Mouse (Mus musculus): ENCODE data around the gene Elac2.
A peak's percentile ranks its signal among the peaks of the same experiment; 100 is the strongest.

Elac2 gene

DNA sequence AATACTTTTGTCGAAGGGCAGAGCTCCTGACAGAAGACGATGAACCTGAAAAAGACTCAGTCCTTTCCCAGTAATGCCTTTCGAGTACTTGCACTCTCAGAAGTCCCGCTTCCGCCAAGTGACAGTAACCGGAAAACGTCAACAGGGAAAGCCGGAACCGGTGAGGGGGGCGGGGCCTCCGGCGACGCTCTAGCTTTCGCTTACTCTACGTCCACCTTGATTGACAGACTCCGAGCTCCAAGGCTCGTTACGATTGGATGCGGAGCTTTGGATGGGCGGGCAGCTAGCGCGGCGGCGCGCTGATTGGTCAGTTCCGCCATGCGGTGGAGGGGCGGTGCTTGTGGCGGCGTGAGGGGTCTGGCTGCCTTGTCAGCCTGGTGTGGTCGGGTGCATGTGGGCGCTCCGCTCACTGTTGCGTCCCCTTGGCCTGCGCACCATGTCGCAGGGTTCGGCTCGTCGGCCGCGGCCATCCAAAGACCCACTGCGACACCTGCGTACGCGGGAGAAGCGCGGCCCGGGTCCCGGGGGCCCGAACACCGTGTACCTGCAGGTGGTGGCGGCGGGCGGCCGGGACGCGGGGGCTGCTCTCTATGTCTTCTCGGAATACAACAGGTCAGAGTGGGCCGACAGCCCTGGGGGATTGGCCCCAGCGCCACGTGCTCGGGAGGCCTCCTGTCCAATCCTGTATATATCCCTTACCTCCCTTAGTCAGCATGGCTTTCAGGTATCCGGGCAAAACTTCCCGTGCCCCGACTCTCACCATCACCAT lies at the start of gene Elac2:
TSS of gene Elac2 (plus strand) at position 319 of the 769 bp plus-strand sequence.
- peak; percentile 98 for DNase-seq (ENCODE audit: low spot score)

DNA sequence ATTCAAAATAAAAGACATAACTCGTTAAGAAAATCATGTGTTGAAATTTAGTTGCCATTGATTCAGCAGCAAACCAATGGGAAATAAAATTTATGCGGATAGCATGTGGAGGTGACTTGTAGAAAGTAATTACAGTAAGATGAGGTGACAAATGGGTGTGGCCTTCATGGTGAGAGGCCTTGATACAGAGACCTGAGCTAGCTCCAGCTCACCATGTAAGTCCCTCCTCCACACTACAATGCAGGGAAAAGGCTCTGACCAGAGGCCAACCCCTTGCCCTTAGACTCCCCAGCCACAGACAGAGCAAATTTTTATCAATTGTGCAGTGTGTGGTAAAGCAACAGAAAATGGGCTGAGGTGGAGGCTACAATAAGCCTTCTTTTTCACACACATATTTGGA lies 49.7 kb upstream of the Elac2 start:
- DNase-seq (ENCODE audit: low spot score), result no peak

DNA sequence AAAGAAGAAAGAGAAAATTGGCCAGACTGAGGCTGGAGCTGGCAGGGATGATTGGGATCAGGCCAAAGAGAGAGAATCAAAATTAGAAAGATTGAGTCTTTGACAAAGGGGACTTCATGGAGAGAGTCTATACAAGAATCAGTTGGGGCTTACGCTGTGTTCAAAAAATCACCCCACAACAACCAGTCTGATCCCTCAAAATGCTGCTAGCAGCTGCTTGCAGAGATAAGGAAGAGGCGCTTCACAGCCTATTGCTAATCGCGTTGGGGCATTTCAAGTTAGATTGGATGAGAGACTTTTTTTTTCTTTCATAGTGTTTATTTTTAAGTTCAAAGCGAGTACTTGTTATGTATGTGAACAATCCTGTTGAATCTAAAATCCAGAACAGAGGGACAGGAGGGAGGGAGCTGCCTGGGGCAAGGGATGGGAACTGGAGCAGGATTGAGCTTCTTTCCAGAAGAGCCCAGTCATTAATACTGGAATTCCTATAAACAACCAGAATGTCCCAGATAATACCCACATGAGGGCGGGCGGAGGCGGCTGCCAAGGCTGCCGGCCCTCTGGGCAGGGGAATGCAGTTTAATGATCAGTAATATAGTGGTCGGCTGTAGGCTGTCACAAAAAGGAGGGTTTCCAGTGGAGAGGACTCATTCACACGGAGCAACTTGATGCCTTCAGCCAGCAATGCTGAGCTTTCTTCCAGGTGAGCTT lies 47.6 kb upstream of the Elac2 start:
- no peak for DNase-seq (ENCODE audit: low spot score)

DNA sequence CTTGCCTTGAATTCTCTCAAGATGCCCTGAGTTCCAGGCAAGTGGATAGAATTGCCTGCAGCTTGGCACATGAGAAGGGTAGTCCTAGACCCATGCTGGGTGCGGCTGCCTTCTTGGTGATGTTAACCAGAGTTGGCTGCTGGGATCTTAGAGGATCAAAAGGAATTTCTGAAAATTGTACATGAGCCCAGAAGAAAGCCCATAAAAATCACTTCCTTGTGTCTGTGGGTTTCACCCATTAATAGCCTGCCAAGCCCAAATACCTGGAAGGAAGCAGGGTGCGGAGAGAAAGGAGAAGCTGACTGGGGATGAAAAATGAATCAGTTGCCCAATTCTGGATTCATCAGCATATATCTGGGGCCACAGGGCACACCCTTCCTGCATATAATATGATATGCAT lies 41.6 kb upstream of the Elac2 start:
- no peak for DNase-seq (ENCODE audit: low spot score)

DNA sequence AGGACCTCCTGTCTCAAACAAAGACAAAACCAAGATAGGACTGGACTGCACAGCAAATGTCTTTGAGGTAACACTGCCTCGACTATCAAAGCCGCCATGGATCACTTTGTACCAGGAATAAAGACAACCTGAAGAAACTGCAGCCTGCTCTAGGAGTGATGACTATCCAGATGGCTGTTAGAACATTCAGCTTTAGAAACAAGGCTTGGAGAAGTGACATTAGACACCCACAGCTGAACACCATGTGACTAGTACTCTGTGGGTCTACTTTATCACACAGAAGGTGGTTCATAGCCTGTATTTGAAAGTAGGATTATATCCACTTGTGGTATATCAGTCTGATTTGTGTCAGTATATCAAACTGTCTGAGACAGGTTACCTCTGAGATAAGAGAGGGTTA lies 37.6 kb upstream of the Elac2 start:
- no peak for DNase-seq (ENCODE audit: low spot score)

DNA sequence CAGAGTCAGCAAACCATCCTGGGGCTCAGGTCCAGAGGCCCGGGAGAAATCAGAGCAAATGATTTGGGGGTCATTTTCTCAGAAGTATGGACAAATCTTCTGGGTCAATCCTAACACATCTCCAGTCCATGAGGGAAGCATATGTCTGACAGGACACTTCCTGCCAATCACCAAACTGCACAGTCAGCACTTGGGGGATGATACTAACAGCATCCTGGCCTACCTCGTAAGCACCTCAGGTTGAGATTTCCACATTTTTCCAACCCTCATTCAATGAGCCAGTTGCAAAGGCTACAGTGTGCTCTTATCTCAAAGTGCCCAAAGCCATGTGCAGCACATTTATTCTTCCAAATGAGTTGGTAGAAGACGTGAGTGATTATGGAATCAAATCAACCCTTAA lies 29.1 kb upstream of the Elac2 start:
- DNase-seq (ENCODE audit: low spot score), result no peak

DNA sequence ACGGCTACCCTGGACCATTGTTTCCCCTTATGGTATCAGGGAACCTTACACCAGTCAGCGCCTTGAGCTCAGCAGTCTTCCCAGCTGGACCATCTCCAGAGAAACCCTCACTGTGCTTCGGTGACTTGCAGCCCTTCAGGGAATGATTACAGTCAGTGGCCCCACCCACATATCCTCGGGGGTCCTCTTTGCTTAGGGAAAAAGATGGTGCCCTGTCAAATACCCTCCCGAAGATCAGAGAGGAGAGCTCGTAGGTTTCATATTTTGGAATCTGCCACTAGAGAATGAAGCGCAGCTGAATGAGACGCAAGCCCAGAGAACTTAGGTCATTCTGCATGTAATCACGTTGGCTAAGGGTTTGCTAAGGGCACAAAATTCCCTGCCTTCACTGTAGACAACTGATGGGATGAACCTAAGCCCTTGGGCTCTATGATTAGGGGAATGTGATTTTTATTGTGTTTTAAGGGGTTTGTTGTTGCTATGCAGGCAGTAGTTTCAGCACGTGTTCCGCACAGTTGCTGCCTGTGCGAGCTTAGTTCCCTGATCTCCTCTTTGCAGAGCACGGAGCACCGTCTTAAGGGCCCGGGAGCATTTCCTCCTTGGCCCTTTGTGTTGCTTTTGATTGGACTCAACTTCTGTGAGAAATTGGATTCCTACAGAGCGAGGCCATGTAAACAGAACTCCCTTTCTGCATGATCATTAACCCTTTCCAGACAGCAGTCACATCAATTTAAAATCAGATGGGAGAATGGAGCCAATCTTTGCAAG lies 21.7 kb upstream of the Elac2 start:
- DNase-seq (ENCODE audit: low spot score), result no peak

DNA sequence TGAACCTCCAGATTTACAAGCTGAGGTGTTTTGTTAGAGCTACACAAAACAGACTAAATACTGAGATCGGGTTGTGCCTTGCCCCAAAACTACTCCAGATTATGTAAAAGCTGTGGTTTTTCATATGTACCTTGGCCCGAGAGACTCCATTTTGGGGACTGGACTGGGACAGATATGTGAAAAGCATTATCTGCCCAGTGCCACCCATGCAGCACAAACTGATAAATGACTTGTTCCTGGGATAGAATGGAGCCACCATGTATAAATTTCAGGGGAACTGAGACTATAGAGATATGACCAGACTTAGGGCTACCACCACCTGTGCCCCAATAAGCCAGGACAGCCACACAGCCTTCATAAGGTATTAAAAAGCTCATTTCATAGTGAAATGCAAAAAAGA lies 16.2 kb upstream of the Elac2 start:
- no peak for DNase-seq (ENCODE audit: low spot score)

DNA sequence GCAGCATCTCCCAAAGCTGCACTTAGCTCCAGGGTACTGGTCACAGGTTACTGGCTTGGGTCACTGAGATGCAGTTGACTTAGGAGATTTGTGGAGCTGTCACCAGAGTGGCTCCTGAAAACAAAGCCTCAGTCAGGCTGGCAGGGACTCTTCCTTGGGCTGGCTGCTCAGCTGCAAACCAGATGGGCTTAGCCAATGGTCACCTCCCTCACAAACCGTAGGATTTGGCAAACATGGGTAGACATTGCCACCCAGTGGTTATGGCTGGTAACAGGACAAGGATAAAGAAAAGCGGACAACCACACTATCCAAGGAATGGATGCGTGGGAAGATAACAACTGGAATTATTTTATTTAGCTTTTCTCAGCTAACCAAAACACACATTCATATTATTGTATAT lies 10.3 kb upstream of the Elac2 start:
- peak; percentile 86 for DNase-seq (ENCODE audit: low spot score)

DNA sequence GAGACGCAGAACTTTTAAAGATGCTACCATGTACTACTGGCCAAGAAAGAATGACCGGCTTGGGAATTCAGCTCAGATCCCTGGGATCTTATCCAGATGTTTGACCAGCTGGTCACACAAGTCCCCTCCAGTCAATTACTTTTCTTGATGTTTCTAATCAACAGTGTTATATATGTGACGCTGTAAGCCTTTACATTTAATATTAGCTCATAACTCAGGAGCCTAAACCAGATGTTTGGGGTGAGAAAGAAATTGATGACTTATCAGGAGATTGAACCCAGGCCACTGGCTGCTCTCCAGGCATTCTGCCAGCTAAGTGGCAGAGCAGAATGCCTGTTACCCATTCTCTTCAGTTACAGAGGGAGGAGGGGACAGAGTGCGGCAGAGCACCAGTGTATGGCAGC lies 9.9 kb upstream of the Elac2 start:
- peak; percentile 83 for DNase-seq (ENCODE audit: low spot score)

DNA sequence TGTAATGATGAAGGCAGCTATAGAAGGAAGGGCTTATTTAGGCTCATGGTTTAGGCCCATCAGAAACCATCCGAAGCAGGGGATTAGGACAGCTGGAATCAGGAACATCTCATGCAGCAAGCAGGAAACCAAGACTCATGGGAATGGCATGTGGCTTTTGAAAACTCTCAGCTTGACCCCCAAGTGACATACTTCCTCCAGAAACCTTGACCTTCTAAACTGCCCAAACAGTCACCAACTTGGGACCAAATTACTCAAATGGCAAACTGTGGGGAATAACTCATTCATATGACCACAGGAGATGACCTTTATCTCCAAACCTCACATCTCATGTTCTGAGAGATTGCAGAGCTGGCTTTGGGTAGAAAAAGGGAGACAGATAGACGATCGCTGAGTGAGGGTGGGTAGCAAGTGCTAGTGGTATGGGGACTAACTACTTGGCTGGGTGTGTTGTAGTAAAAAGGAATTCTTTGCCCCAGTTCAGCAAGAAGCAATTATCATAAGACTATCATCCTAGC lies 7.3 kb upstream of the Elac2 start:
- no peak for DNase-seq (ENCODE audit: low spot score)

DNA sequence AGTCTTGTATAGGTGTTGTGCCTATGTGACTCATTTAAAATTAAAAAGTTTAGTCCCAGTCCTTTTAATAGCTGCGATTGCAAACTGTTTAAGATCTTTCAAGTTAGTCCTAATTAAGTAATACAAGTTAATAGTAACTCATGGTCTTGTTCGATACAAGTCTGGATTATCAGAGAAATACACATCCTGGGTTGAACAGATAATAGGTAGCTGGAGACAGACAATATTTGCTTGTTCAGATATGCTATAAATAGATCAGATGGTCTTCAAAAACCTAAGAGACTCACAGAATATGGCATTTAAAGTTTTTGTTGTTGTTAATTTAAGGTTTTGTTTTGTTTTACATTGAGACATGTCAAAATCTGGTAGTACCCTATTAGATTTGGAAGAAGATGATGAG lies 6.4 kb upstream of the Elac2 start:
- no peak for DNase-seq (ENCODE audit: low spot score)

DNA sequence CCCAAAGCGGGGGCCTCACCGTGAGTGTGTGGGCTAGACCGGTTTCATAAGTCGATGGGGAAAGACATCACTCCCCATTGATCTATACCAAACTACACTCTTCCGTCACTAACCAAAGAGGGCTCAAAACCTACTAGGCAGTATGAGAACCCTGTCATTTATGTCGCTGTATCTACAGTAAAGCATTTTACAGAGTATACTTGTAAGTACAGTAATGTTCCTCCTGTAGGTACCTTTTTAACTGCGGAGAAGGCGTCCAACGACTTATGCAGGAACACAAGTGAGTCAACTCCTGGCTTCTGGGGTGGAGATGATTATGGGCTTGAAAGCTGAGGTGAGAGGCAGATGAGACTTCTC lies 629 bp downstream of the Elac2 start:
- peak; percentile 10 for DNase-seq (ENCODE audit: low spot score)

DNA sequence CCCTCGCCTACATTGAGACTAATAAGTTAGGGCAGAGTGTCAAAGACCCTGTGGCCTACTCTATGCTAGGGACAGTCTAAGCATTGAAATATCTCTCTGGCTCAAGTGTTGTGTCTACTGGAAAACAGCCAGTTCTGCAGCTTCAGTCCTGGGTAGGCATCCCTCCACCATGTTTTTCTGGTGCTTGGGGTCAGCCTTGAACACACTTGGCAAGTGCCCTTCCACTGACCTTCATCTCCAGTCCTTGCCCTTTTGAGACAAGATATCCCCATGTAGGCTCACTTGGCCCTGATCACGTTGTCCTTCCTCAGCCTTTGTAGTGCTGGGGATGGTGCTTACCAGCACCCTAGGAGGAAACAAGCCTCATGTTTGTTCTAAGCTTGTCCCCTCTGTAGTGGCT lies 9.7 kb downstream of the Elac2 start:
- DNase-seq (ENCODE audit: low spot score), result no peak

DNA sequence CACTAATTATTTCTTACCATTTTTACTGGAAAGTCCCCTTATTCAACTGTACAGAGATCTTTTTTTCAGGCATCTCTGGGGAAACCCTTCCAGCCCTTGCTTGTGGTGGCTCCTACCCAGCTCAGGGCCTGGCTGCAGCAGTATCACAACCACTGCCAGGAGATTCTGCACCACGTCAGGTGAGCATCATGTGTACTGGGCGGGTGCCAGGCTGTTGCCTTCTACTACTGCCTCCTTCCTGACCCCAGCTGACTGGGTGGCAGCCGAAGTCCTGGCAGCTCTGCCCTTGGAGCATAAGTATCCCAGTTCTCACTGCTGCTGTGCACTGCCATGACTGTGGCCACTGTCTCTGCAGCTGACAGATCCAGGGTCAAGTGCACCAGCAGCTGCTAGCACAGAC lies 19.6 kb downstream of the Elac2 start:
- no peak for DNase-seq (ENCODE audit: low spot score)

DNA sequence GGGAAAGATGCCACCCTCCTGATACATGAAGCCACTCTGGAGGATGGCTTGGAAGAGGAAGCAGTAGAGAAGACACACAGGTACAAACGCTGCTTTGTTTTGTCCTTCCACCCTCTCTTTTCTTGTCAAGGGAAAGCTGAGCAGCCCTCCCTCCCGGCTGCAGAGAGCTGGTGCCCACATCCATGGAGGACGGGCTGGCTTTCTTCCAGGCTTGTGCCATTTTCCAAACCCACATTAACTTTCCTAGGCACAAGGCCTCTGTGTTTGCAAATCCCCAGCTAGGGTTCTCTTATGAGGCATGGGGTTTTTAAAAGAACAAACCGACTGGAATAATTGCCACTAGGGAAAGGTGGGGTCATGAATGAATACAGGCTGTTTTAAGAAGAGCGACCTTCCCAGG lies 20.8 kb downstream of the Elac2 start:
- DNase-seq (ENCODE audit: low spot score), result no peak

DNA sequence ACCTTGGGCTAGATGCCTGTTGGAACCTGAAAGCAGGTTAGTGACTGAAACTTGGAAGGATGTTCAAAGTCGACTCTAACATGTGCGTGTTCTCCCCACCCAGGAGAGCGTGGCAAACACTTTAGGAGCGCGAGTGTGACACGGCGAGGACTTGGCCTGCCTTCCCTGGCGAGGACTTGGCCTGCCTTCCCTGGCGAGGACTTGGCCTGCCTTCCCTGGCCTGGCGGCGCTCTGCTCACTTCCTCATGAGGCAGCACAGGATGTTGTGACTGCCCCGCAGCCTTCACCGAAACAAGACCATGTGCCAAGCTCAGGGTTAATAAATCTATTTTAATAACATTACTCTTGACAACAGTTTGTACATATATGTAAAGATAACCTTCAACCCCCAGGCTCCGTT lies 22.9 kb downstream of the Elac2 start:
- DNase-seq (ENCODE audit: low spot score), result no peak

DNA sequence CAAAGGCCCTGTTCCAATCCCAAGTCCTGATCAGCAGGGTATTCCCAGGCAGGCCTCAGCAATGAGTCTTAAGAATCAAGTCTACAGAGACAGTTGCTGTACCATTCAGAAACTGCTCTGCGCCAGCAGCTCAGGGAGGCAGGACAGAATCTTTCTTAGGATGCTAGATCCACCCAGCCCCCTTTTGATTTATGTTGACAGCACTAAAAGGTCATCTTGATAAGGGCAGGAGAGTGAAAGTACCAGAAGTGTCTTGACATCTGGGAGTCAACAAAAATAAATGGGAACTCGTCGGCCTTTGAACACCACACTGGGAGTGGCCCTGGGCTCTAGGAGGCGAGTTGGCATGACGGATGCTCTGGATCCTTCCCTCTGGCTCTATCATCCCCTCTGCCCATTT lies 24.8 kb downstream of the Elac2 start:
- no peak for DNase-seq (ENCODE audit: low spot score)

DNA sequence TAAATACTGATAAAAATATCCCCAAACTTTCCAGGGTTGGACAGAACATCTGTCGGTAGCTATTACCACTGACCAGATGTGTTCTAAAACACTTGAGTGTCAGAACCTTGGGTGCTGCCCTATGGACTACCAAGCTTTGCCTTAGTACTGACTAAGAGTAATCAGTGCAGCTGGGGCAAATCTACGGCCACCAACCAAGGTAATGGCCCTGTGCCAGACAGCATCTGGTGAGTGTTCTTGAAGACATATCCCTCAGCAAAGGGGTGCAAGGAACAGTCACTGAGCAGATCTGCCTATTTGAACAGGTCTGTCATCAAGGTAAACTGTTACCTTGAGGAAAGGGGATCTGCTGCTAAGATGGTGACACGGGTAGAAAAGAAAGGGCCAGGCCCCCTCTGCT lies 26.0 kb downstream of the Elac2 start:
- no peak for DNase-seq (ENCODE audit: low spot score)

DNA sequence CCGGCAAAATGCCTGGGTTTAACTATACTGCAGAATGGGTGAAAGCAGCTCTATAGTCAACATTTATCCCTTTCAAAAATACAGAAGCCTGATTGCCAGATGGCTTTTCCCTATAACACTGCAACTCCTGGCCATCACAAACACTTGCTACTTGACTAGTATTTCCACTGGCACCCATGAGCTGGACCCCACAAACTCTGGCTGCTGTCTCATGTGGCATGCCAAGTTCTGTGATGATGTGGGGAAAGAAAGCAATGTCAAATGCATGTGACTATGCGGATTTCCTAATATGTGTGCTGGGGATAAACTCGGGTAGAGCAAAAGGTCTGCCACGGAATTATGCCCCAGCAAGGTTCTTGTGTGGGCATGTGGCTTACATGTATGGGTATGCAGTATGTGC lies 27.2 kb downstream of the Elac2 start:
- no peak for DNase-seq (ENCODE audit: low spot score)

DNA sequence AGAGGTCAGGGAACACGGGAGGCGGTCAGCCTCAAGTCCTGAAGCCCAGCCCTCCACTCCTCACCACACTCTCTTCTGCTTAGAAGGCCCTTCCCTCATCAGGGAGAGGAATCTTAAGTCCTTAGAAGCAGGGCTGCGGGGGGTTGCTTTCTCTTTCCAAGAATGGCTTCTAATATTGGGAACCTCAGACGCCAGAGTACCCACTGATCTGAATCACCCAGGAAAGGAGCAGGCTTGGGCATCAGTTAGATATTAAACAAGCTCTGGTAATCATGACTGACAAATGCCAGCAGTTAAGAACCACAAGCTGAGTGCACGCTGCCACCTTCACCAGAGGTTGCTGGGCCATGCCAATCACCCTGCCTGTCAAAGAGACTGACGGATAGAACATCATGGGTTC lies 35.1 kb downstream of the Elac2 start:
- DNase-seq (ENCODE audit: low spot score), result no peak

DNA sequence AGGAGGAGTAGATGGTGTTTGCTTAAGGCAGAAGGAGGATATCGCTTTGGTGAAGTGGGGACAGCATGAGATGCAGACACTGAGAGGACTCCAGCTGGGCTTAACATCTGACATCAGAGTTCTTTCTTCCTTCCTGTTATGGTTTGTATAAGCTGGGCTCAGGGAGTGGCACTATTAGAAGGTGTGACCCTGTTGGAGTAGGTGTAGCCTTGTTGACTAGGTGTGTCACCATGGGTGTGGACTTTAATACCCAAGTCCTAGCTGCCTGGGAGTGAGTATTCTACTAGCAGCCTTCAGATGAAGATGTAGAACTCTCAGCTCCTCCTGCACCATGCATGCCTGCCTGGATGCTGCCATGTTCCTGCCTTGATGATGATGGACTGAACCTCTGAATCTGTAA lies 37.9 kb downstream of the Elac2 start:
- DNase-seq (ENCODE audit: low spot score), result no peak

DNA sequence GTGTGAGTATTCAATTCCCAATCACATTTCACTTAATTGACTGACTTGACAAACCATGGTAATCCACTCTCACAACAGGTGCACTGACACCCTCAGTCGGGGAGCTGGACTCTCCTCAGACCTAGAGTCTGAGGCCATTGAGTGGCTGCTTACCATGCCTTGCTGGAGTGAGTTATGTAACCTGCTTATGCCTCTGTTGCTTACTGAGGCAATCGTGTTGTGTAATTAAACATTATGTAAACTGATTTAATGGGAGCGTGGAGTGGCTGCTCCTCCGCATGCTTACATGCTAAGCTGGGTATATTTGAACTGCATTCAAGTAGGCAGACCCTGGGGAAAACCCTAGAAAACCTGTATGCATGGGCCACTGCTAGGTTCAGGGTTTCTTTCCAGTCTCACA lies 41.9 kb downstream of the Elac2 start:
- no peak for DNase-seq (ENCODE audit: low spot score)

Data from MN1 (cell line).